Mouse (Mus musculus): Measurements from ENCODE around the gene Phxr2. TPM values are rescaled to one million over a fixed set of nuclear protein-coding genes. Genes with fewer than 3 reads are reported as not detected.

The Phxr2 gene
- not detected for polyA plus RNA-seq (2014; fragmentation: Illumina TruSeq; extraction: RNeasy Lipid Tissue Mini Kit (QIAGEN cat#74804); ENCODE audit: low read depth, low replicate concordance)

GRCm38 (mm10) chr10:99126225-99126624 is at the start of gene Phxr2:
Phxr2 (minus strand) TSS chr10:99126325.

GRCm38 (mm10) chr10:99107964-99108363 is 18.2 kb downstream of the Phxr2 start, which contains the start of gene Galnt4:
Galnt4 (plus strand) TSS chr10:99108159.

GRCm38 (mm10) chr10:99106703-99107631 is 19.2 kb downstream of the Phxr2 start, which contains the start of gene Poc1b:
Poc1b (plus strand) TSS chr10:99107036.

Other genes starting within 250 kb of the Phxr2 start
- 19.7 TPM for gene Atp2b1, start 211.9 kb downstream of the Phxr2 start, polyA plus RNA-seq (2014; fragmentation: Illumina TruSeq; extraction: RNeasy Lipid Tissue Mini Kit (QIAGEN cat#74804); ENCODE audit: low read depth, low replicate concordance)
- gene Poc1b, start 19.3 kb downstream of the Phxr2 start, polyA plus RNA-seq (2014; fragmentation: Illumina TruSeq; extraction: RNeasy Lipid Tissue Mini Kit (QIAGEN cat#74804); ENCODE audit: low read depth, low replicate concordance), result 4.0 TPM
- gene Galnt4, start 18.2 kb downstream of the Phxr2 start, polyA plus RNA-seq (2014; fragmentation: Illumina TruSeq; extraction: RNeasy Lipid Tissue Mini Kit (QIAGEN cat#74804); ENCODE audit: low read depth, low replicate concordance), result 10.9 TPM
- 125 TPM for gene Dusp6, start 136.9 kb upstream of the Phxr2 start, polyA plus RNA-seq (2014; fragmentation: Illumina TruSeq; extraction: RNeasy Lipid Tissue Mini Kit (QIAGEN cat#74804); ENCODE audit: low read depth, low replicate concordance)

Measured in liver, adult 10 weeks (tissue).